Mouse (Mus musculus): ENCODE data around the gene Igf2bp2.

The Igf2bp2 gene

DNA sequence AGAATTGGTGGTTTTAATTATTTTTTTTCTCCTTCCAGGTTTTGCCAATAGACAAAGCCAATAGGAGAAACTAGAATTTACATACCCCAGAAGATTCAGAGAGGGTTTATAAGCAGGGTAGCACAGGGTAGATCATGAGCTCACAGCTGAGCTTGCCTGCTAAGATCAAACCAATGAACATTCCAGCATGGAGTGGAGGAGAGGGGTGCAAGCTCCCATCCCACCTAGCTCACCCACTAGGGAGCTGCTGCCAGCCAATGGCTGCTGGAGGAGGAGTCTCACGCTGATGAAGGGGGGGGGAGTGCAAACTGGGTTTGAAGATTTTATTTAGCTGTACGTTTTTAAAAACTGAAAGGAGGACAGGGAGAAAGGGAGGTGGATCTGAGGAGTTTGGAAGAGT, 14.0 kb downstream of the Igf2bp2 start:
- DNase-seq (ENCODE audit: low read depth, low spot score), result no peak

DNA sequence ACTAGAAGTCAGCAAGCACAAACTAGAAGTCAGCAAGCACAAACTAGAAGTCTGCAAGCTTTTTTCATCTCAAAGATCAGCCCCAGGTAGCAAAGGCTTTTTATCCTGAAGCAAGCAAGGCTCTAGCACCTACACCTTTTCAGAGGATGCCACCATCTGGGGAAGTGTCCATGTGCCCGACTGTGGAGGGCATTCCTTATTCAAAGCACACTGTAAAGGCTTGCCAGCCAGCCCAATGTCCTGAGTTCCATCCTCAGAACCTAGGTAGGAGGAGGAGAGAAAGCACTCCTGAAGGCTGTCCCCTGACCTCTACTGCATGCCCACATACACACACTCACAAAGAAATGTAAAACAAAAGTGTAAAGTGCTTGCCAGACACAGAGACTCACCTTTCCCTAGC, 16.0 kb downstream of the Igf2bp2 start:
- DNase-seq (ENCODE audit: low read depth, low spot score), result no peak

DNA sequence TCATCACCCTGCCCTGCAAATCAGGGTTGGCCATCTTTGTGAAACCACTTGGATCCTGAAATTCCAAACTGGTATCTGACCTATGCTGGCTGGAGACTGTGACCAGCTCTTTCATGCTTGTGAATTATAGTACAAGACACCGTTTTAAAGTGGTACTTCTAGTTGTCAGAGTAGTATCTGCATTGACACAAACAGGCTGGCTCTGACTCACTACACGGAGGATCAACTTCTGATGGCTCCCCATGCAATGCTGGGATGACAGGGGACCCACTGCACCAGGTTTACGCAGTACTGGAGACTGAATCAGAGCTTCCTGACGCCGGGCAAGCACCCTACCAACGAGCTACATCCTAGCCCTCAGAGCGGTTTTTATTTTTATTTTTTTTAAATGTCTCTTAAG, 17.0 kb downstream of the Igf2bp2 start:
- no peak for DNase-seq (ENCODE audit: low read depth, low spot score)

DNA sequence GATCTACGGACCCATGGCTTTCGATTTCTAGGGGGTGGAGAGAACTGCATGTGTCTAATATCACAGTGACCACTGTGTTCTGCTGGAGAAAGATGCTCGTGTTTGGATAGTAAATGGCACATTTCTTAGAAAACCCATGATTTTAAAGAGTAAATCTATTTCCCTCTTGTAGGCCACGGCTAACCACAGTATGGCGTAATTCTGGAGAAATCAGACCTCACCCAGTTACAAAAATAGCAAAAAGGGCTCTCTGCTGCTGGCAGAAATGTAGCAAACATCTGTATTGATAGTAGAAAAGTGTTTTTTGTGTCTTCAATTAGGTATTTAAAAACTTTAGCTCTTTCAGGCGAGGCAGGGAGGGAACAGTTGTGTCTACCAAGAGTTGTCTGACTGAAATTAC, 18.6 kb downstream of the Igf2bp2 start:
- no peak for DNase-seq (ENCODE audit: low read depth, low spot score)

DNA sequence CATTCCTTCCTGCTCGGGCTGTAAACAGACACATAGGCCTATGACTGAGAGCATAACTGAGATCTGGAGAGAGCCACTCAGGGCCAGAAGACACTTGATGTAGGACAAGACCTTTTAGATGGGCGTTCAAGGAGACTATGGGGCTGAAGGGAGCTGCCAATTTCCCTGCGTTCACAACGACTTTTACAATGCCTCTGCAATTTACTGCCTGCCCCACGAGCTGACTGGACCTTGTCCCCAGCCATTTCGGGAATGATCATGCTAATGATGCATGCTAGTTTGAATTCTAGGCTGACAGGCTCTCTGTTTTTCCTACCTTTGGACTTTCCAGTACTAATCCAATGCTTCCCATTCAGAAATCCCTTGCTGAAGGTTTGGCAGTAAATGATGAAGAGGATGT, 22.2 kb downstream of the Igf2bp2 start:
- DNase-seq (ENCODE audit: low read depth, low spot score), result no peak

DNA sequence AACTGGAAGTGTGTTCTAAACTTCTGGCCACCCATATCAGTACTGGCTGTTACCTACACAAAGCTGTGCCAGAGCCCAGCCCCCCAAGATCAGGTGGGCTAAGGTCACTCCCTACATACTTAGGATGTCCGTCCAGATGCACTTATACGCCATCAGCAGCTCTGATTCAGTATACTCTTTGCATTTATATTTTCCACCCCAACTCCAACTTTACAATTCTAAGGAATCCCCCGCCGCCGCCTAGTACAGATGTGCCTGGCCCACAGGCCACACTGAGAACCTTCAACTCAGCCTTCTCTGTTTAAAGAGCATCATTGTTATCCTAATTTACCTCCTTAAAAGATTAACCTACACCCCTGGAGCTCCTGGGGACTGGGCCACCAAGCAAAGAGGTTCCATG, 23.3 kb downstream of the Igf2bp2 start:
- no peak for DNase-seq (ENCODE audit: low read depth, low spot score)

DNA sequence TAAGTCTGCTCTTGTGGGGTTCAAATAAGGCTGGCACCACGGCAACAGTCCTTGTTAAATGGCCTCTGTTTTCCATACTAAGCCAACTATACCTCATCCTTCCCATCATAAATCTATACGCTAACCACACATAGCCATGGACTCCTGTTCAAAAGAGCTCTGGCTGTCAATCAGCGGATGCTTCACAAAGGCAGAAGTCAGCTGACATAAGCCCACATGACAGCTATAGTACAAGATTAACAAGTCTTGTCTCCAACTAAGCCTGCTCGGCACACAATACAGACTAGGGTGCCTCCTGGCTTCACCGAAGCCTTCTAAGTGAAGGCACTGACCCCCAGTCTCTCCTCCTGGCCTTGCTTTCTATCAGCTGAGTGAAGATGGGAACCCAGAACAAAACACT, 26.9 kb downstream of the Igf2bp2 start:
- DNase-seq (ENCODE audit: low read depth, low spot score), result no peak

DNA sequence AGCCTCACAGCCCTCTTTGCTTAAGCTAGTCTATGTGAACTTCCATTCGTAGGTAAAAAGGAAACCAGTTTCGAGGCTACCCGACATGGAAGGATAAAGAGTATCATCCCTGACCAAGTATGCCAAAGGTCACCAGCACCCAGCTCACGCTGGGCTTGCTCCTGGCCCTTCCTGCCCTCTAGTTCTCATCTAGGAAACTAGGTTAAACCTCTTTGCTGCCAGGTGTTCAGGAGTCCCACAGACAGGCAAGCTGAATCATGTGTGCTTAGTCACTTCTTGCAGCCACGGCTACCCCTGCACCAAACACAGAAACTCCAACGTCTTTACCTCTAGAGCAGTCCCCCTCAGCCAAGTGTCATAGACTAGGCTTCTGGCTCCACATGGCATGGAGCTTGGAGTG, 31.8 kb downstream of the Igf2bp2 start:
- DNase-seq (ENCODE audit: low read depth, low spot score), result peak; percentile 15

DNA sequence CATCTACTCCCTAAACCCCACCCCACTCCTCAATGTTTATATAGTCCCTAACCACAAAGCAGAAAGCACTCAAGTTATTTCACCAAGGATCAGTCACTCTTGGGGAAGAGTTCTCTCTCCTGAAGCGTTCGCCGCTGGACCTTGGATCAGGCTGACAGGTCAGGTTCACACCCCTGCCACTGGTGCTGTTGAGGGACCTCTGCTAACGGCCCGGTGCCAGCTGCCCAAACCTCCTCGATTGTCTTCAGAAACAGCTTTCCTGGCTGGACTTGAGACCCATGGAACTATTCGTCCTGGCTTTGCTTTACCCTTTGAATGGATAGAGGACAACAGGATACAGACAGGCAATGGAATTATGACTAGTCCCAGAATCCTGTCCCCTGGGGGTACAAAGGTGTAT, 33.6 kb downstream of the Igf2bp2 start:
- DNase-seq (ENCODE audit: low read depth, low spot score), result no peak

DNA sequence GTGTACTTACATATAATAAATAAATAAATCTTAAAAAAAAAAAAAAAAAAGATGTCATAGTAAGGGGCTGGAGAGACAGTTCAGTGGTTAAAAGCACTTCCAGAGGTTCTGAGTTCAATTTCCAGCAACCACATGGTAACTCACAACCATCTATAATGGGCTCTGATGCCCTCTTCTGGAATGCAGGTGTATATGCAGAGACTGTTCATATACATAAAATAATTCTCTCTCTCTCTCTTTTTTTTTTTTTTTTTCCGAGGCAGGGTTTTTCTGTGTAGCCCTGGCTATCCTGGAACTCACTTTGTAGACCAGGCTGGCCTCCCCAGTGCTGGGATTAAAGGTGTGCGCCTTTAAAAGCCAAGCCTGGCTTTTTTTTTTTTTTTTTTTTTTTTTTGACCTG, 34.5 kb downstream of the Igf2bp2 start:
- no peak for DNase-seq (ENCODE audit: low read depth, low spot score)

DNA sequence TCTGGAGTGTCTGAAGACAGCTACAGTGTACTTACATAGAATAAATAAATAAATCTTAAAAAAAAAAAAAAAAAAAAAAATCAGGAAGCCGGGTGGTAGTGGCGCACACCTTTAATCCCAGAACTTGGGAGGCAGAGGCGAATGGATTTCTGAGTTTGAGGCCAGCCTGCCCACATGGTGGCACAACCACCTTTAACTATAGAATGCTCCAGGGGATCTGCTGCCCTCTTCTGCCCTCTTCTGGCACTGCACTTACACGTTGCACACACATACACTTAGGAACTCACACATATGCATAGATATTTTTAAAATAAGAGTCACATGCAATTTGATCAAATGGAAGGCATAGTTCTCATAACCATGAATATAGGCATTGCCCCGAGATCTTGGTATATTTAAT, 35.3 kb downstream of the Igf2bp2 start:
- DNase-seq (ENCODE audit: low read depth, low spot score), result no peak

DNA sequence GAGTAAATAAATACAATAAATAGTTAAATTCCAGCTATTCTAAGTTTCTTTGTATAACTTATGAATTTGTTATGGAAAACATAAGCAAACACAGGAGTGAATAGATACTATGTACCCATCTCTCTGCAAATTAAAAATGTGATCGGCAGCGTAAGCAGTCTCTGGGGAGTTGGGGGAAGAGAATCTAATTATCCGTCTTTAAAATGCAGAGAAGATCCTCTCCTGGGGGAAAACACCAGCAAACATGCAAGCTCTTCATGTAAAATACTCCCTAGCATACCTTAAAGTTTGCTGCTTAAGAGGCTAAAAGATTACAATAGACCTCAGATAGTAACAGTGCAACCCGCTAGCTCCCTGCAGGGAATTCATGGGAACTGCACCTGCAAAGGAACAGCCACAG, 36.2 kb downstream of the Igf2bp2 start:
- no peak for DNase-seq (ENCODE audit: low read depth, low spot score)

DNA sequence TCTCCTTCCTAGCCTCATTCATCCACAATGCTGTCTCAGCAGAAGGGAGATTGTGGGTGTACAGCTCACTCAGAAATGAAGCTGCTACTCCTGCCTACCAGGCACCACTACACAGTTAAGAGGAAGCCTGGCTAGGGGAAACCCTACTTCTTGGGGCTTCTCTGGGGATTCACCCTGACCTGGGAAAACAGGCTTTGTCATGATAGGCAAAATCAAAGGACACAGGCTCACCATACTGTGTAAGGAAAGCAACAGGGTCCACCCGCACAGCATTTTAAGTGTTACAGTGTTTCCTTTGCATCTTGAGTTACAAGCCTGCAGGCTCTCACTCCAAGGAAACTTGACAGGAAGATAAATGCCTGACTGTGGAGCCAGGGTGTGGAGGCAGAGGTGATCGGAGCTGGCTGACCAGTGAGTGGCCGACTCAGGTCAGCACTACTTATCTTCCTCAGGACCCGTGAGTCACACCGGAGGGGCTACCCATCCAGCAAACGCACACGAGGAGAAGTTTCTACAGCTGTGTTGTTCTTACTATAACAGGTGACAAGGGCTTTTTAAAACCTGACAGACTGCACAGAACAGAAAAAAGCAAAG, 38.7 kb downstream of the Igf2bp2 start:
- DNase-seq (ENCODE audit: low read depth, low spot score), result no peak

DNA sequence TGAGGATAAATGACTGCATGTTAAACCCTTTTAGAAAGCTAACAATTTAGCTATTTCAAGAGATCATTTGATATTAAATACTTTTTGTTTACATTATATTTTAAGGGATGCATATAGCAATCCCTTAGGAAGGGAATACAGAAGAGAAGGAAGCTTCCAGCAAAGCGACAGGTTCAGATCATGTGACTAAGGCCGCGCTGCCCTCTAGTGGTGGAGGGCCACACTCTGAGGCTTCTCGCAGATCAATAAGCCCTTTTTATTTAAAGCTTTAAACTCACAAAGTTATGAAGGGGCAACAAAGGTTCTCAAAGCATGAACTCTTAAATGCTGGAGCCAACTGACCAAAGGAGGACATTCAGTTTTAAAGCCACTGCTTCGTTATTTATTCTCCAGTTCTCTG, 39.4 kb downstream of the Igf2bp2 start:
- peak; percentile 55 for DNase-seq (ENCODE audit: low read depth, low spot score)

DNA sequence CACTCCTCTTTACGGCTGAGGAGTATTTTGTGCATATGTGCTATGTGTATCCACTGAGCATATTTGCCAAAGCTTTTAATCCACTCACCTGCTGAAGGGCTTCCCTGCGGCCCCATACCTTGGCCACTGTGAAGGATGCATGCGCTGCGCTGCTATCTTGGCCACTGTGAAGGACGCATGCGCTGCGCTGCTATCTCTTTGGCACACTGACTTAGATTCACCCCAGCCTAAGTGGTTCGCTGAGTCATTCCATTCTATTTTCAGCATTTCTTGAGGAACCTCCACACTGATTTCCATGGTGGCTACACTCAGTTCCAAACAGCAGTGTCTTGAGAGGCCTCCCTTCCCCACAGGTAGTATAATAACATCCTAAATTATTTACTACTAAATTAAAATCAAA, 42.0 kb downstream of the Igf2bp2 start:
- DNase-seq (ENCODE audit: low read depth, low spot score), result peak; percentile 87

DNA sequence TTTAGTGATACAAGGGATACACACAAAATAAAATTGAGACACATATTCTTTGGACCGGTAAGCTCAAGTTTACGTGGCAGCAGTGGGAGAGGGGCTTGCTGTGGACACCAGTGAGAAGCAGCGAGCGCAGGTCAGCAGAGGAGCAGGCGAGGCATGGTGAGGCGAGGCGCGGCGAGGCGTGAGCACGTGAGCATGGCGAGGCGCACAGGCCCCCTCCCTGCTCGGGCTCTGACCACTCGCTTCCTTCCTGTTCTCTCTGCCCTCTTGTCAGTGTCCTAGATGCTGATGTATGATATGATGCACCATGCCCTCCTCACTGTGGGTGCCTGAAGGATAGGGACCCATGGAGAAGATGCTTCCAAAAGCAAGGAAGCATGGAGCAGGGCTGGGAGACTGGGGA, 43.6 kb downstream of the Igf2bp2 start:
- peak; percentile 26 for DNase-seq (ENCODE audit: low read depth, low spot score)

DNA sequence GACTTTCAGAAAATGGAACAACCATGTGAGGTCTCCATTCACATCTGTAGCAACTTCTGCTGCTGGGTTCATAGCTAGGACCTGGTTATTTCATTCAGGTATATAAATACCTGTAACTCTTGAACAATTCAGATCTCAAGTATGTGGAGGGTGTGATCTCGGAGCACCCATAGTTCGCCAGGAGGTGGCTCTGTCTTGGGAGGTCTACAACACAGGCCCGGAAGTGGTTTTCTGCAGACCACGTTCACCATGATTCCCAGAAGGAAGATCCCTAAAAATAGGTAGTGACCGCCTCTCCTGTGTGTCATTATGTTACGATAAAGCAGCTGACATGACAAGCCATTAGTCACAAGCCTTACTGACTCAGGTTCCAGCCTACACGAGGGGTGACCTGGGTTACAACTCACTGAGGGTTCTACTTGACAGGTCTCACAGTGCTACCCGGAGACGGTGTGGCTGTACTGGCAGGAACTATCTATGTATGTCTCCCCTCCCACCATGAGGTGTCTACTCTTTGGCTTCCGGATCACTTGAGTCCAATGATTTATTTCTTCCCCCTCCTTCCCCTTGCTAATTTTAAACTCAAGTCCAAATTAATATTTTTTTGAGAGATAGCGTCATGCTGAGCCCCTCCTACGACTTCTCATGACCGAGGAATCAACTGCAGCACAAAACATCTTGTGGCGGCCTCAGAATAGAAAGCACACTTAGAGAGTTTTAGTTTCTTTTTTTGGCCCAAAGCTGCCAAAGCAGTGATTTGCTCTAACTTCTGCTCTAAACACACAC, 44.2 kb downstream of the Igf2bp2 start:
- peak; percentile 65 for DNase-seq (ENCODE audit: low read depth, low spot score)

DNA sequence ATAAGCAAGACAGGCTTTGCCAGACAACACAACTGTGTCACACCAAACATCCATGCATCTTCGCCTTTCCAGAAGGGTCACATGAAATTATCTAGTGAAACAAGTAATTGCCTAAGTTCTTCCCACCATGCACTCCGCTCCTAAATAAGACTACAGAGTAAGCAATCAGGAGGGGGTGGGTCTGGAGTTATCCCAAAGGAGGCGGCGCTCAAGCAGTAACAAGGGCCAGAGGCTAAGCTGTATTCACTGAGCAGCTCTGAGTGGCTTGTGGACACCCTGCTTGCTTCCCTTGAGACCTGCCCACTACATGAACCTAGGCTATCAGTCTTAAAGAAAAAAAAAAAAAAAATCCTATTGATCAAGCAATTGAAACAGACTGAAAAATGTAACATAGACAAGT, 44.9 kb downstream of the Igf2bp2 start:
- no peak for DNase-seq (ENCODE audit: low read depth, low spot score)

DNA sequence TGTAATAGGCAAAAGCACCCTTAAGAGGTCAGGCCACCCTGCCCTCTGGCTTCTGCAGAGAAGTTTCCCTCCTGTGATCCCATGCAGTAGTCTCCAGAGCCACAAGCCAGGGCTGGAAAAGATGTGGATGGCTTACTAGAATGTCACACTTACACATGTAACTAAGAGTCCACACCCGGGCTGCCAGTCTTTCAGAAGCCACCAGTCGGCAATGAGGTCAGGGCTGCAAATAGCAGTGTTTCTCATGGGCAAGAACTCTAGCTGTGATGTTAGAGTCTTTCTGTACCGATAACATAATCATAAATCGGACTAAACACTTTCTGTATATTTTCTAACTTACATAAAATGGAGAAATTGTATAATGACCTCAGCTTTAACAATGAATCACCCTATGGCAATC, 46.4 kb downstream of the Igf2bp2 start:
- no peak for DNase-seq (ENCODE audit: low read depth, low spot score)

DNA sequence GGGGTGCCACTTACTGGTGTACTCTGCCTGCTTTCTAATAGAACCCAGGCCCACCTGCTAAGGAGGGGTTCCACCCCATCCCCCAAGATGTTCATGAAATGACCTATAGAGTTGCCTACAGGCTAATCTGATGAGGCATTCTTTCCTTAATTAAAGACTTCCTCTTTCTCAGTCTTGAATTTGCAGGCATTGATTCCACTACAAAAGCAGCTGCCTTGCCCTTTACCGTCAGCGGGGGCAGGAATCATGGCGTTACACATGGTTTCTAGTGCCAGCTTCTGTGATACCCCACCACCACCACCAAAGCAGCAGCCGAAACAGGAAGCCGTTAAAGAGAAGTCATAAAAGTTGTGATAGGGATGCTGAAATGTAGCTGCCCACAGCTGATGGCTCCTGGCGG, 47.0 kb downstream of the Igf2bp2 start:
- DNase-seq (ENCODE audit: low read depth, low spot score), result no peak

DNA sequence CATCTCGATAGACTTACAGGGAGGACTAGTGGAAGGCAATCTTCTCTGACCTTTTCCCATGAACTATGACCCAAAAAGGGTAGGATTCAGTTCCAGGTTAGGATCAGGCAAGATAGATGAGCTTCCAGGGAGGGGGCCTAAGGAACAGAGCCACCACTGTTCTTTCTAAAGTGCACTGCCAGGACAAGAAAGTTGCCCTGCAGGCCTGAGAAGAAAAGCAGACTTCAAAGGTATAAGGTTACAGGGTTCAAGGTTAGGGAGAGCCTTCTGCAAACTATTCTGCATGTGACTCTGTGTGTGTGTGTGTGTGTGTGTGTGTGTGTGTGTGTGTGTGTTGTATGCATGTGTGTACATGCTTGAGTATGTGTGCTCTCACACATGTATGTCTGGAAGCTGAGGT, 53.1 kb downstream of the Igf2bp2 start:
- DNase-seq (ENCODE audit: low read depth, low spot score), result no peak

DNA sequence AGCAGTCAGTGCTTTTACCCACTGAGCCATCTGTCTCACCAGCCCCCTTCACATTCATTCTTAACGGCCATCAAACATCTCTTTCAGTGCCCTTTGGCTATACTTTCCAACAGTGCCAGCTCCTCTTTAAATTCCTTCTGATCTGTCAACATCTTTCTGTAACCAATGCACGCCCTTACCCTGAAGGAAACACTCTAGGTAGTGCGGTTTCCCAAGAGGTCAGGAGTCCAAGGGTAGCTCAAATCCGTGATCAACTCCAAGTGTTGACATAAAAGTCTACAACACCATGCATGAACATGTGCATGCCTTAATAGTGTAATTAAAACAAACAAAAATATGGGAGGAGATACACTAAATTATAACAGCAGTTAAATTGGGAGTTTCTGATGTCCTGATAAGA, 53.9 kb downstream of the Igf2bp2 start:
- DNase-seq (ENCODE audit: low read depth, low spot score), result no peak

DNA sequence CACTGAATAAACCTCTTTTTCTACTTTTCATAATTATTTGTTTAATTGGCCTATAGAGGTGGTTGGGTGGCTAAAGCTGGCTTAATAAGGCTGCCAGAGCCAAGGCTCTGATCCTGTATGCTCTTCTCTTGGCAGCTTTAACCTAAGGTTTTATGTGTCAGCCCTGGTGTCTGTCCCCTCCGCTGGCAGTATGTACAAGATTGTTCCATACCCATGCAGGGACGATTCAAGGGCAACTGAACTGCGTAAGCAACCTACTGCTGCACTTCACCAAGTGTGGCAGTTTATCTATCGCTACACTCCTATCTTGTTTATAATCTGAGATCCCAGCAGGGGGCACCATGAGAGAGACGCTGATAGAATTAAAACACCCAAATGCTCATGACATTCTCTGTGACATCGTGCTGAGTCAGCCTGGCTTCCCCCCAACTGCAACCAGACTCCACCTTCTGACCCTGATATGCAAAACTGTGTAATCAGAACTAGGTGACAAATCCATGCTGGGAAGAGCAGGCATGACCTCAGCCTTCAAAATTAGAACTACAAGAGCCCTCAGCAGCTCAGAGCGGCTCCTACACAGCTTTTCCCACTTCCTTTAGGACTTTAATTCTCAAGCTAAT, 55.1 kb downstream of the Igf2bp2 start:
- peak; percentile 82 for DNase-seq (ENCODE audit: low read depth, low spot score)

All from brain, adult 2 months (tissue).